Mouse (Mus musculus): ENCODE measurements around the gene Cptp. TPM values are rescaled to one million over a fixed set of nuclear protein-coding genes. Genes with fewer than 3 reads are reported as not detected.

The Cptp gene
- total and polyA plus RNA-seq, 3 experiments = 14.0 to 22.6 TPM; not detected in 1

DNA sequence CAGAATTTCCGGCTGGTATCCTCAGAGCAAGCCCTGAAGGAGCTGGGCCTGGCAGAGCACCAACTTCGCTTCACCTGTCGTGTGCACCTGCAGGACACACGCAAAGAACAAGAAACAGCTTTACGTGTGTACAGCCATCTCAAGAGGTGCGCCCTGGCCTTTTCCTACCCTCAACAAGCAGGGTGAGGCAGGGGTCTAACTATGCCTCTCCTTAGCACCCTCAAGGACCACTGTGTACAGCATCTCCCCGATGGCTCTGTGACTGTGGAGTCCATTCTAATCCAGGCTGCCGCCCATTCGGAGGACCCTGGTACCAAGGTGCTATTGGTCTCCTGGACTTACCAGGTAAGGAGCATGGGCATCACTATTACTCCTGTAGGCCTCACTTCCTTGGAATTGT is 18.9 kb upstream of the Cptp start:
- no peak for DNase-seq (ENCODE audit: low read depth, low spot score)
- no peak overlapping the region for H3K27ac ChIP-seq (ENCODE audit: control insufficient read depth, low read depth, low read length)
- H3K4me1 ChIP-seq (ENCODE audit: control insufficient read depth in 1 of 2, insufficient read depth in 2 of 2, low read length in 2 of 2) = peaks cover 2% of the 10 kb centered on the region in 2 experiments; a peak in 3 of 4 replicates
- H3K9ac ChIP-seq (ENCODE audit: control insufficient read depth, low read depth, low read length, poor library complexity, severe bottlenecking) = no peak overlapping the region
- H3K27me3 ChIP-seq (ENCODE audit: control insufficient read depth in 1 of 2, insufficient read depth in 2 of 2, low read length in 2 of 2) = no peaks in the 10 kb centered on the region
- TF ChIP-seq GABPA (IDR thresholded peaks at IDR 0.05; ENCODE audit: low read depth, low read length) = no peak
- TF ChIP-seq POLR2AphosphoS2 (IDR thresholded peaks at IDR 0.05; ENCODE audit: low read length) = peak; percentile 45; the same call in 1 of the 2 replicates
- no peak for TF ChIP-seq RCOR1 (IDR thresholded peaks at IDR 0.05; ENCODE audit: low read depth, low read length)
- H3K36me3 ChIP-seq (ENCODE audit: control insufficient read depth in 1 of 2, insufficient read depth in 2 of 2, low read length in 2 of 2) = peaks cover 0 to 3% of the 10 kb centered on the region in 2 experiments; a peak in 3 of 4 replicates
- H3K4me3 ChIP-seq (ENCODE audit: control insufficient read depth in 1 of 2, insufficient read depth in 1 of 2, low read depth in 2 of 2, low read length in 2 of 2) = no peak overlapping the region
- peaks cover 27% of the 10 kb centered on the region for H3K79me2 ChIP-seq (ENCODE audit: control insufficient read depth, insufficient read depth, low read length, poor library complexity)
- no peaks in the 10 kb centered on the region for H3K9me3 ChIP-seq (replicated peaks; ENCODE audit: insufficient read depth, low read length)

DNA sequence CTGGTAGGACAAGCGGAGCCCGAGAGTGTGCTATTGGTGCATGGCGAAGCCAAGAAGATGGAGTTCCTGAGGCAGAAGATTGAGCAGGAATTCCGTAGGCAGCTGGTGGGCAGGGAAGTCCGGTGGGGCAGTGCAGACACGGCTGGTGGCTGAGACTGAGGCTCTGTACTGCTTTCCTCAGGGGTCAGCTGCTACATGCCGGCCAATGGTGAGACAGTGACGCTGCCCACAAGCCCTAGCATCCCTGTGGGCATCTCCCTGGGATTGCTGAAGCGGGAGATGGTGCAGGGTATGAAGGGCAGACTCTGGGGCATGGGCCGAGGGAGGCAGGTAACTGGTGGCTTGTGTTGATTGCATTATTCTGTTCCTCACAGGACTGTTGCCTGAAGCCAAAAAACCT is 18.4 kb upstream of the Cptp start:
- peaks cover 0 to 2% of the 10 kb centered on the region in 2 experiments; a peak in 1 of 4 replicates for H3K4me1 ChIP-seq (ENCODE audit: control insufficient read depth in 1 of 2, insufficient read depth in 2 of 2, low read length in 2 of 2)
- TF ChIP-seq ZC3H11A (IDR thresholded peaks at IDR 0.05; ENCODE audit: low read depth, low read length) (no peak), POLR2A (IDR thresholded peaks at IDR 0.05; ENCODE audit: control insufficient read depth in 1 of 2, insufficient read depth in 1 of 2, low read depth in 1 of 2, low read length in 2 of 2, poor library complexity in 1 of 2) (0 out of 4 replicates have a peak, but pooled peaks of 1 of the 2 experiments have one; percentile 3)
- H3K79me2 ChIP-seq (ENCODE audit: control insufficient read depth, insufficient read depth, low read length, poor library complexity) = peaks cover 22% of the 10 kb centered on the region
- H3K27ac ChIP-seq (ENCODE audit: control insufficient read depth, low read depth, low read length) = no peak overlapping the region
- H3K27me3 ChIP-seq (ENCODE audit: control insufficient read depth in 1 of 2, insufficient read depth in 2 of 2, low read length in 2 of 2) = no peaks in the 10 kb centered on the region
- no peak for DNase-seq (ENCODE audit: low read depth, low spot score)
- no peak overlapping the region for H3K4me3 ChIP-seq (ENCODE audit: control insufficient read depth in 1 of 2, insufficient read depth in 1 of 2, low read depth in 2 of 2, low read length in 2 of 2)
- H3K36me3 ChIP-seq (ENCODE audit: control insufficient read depth in 1 of 2, insufficient read depth in 2 of 2, low read length in 2 of 2) = peaks cover 0 to 5% of the 10 kb centered on the region in 2 experiments; a peak in 3 of 4 replicates
- no peaks in the 10 kb centered on the region for H3K9me3 ChIP-seq (replicated peaks; ENCODE audit: insufficient read depth, low read length)
- no peak overlapping the region for H3K9ac ChIP-seq (ENCODE audit: control insufficient read depth, low read depth, low read length, poor library complexity, severe bottlenecking)

- H3K9ac ChIP-seq (ENCODE audit: control insufficient read depth, low read depth, low read length, poor library complexity, severe bottlenecking) = no peak overlapping the region
- TF ChIP-seq NELFE (IDR thresholded peaks at IDR 0.05; ENCODE audit: low read depth, low read length) (no peak), CHD2 (IDR thresholded peaks at IDR 0.05; ENCODE audit: low read length) (no peak), POLR2AphosphoS2 (IDR thresholded peaks at IDR 0.05; ENCODE audit: low read length) (no peak), SMC3 (IDR thresholded peaks at IDR 0.05; ENCODE audit: low read depth, low read length) (no peak), ZMIZ1 (IDR thresholded peaks at IDR 0.05; ENCODE audit: low read depth, low read length) (no peak), CHD1 (IDR thresholded peaks at IDR 0.05; ENCODE audit: low read depth, low read length) (no peak), MYC (IDR thresholded peaks at IDR 0.05; ENCODE audit: low read depth, low read length) (no peak), NRF1 (IDR thresholded peaks at IDR 0.05; ENCODE audit: insufficient read depth, low read depth, low read length, poor library complexity, severe bottlenecking) (no peak), E2F4 (IDR thresholded peaks at IDR 0.05; ENCODE audit: borderline replicate concordance, low read depth, low read length) (no peak), TAL1 (IDR thresholded peaks at IDR 0.05; ENCODE audit: low read length) (no peak), JUND (IDR thresholded peaks at IDR 0.05; ENCODE audit: low read depth, low read length) (no peak), ZNF384 (IDR thresholded peaks at IDR 0.05; ENCODE audit: low read depth, low read length) (no peak), KAT2A (conservative IDR thresholded peaks at IDR 0.05; ENCODE audit: low read depth, low read length) (no peak), MAX (IDR thresholded peaks at IDR 0.05; ENCODE audit: low read length) (no peak)
- DNase-seq (ENCODE audit: low read depth, low spot score) = no peak
- H3K27ac ChIP-seq (ENCODE audit: control insufficient read depth, low read depth, low read length) = no peak overlapping the region
- peaks cover 0 to 5% of the 10 kb centered on the region in 2 experiments; a peak in 3 of 4 replicates for H3K36me3 ChIP-seq (ENCODE audit: control insufficient read depth in 1 of 2, insufficient read depth in 2 of 2, low read length in 2 of 2)
- H3K9me3 ChIP-seq (replicated peaks; ENCODE audit: insufficient read depth, low read length) = no peaks in the 10 kb centered on the region
- no peaks in the 10 kb centered on the region for H3K27me3 ChIP-seq (ENCODE audit: control insufficient read depth in 1 of 2, insufficient read depth in 2 of 2, low read length in 2 of 2)
- H3K4me3 ChIP-seq (ENCODE audit: control insufficient read depth in 1 of 2, insufficient read depth in 1 of 2, low read depth in 2 of 2, low read length in 2 of 2) = no peak overlapping the region
- peaks cover 0 to 2% of the 10 kb centered on the region in 2 experiments; a peak in 1 of 4 replicates for H3K4me1 ChIP-seq (ENCODE audit: control insufficient read depth in 1 of 2, insufficient read depth in 2 of 2, low read length in 2 of 2)
- peaks cover 13% of the 10 kb centered on the region for H3K79me2 ChIP-seq (ENCODE audit: control insufficient read depth, insufficient read depth, low read length, poor library complexity)
These were observed 17.1 kb upstream of the Cptp start for GRCm38 (mm10) chr4:155886330-155886729.
